Mouse (Mus musculus) kidney, postnatal 0 days (tissue): ENCODE measurements around the gene Gm29582. TPM values are rescaled to one million over a fixed set of nuclear protein-coding genes. Genes with fewer than 3 reads are reported as not detected.
"Not testable (repeated sequence)": the region's sequence is repeated elsewhere in the genome, so short reads cannot be mapped to it uniquely, and the experiment has no call there.

Source experiments
- ATAC-seq: fragments of 200-750 bp; cut with Nextera tagmentation; replicated peaks from 2 replicates; pipeline ENCODE4 v1.8.0; 2017; ENCODE audit warnings: low read depth, moderate number of reproducible peaks, moderate TSS enrichment, moderate library complexity; ENCODE audit not compliant: low FRiP score
- DNase-seq: peaks from one replicate; pipeline ENCODE4 v3.0.0-alpha.2; 2016; ENCODE audit warnings: low spot score
- H3K27ac ChIP-seq: fragments of 300-500 bp; sonication (generic); 2 replicates; pipeline ENCODE4 v1.5.1; 2014; ENCODE audit warnings: mild to moderate bottlenecking
- H3K27me3 ChIP-seq: fragments of 300-500 bp; sonication (generic); 2 replicates; pipeline ENCODE4 v1.6.1; 2014; ENCODE audit warnings: low read length, mixed read lengths; ENCODE audit not compliant: insufficient read depth
- H3K36me3 ChIP-seq: fragments of 300-500 bp; sonication (generic); 2 replicates; pipeline ENCODE4 v1.6.1; 2014; ENCODE audit warnings: low read length, mixed read lengths; ENCODE audit not compliant: insufficient read depth
- H3K4me1 ChIP-seq: fragments of 300-500 bp; sonication (generic); replicated peaks from 2 replicates; pipeline ENCODE4 v1.6.1; 2014; ENCODE audit warnings: antibody characterized with exemption, low read length, mixed read lengths; ENCODE audit not compliant: insufficient read depth
- H3K4me2 ChIP-seq: fragments of 300-500 bp; sonication (generic); 2 replicates; pipeline ENCODE4 v1.6.1; 2014; ENCODE audit warnings: mild to moderate bottlenecking, low read length, moderate library complexity, mixed read lengths
- H3K4me3 ChIP-seq: fragments of 300-500 bp; sonication (generic); replicated peaks from 2 replicates; pipeline ENCODE4 v1.5.1; 2014; ENCODE audit warnings: low read depth, low read length
- H3K9ac ChIP-seq: fragments of 300-500 bp; sonication (generic); 2 replicates; pipeline ENCODE4 v1.6.1; 2014; ENCODE audit warnings: low read depth, low read length
- H3K9me3 ChIP-seq: fragments of 300-500 bp; sonication (generic); replicated peaks from 2 replicates; pipeline ENCODE4 v1.6.1; 2016; ENCODE audit warnings: low read length, inconsistent platforms, mixed read lengths
- WGBS: fragments of 180-500 bp; shearing (Covaris S2); extraction: QIAGEN DNeasy Blood & Tissue Kit; methylation state at CpG from one replicate; pipeline ENCODE4 v1.1.7; 2014; 5-methylcytosine and 5-hydroxymethylcytosine counted together
- polyA plus RNA-seq: library from polyadenylated mRNA; unstranded; fragments of >200 nt; fragmentation: Nextera tagmentation; extraction: Ambion mirVana; gene quantifications from 2 replicates; pipeline ENCODE4 v1.2.1, GENCODE M21; 2015

Gene Gm29582
- polyA plus RNA-seq: not detected in 2 replicates

- not testable (repeated sequence) for H3K4me1 ChIP-seq, DNase-seq, H3K36me3 ChIP-seq, H3K27ac ChIP-seq, H3K9ac ChIP-seq, H3K9me3 ChIP-seq, H3K4me2 ChIP-seq, H3K4me3 ChIP-seq, H3K27me3 ChIP-seq, ATAC-seq
- WGBS: no CpG with 5 or more reads among the region's 8 CpGs
These were observed at the start of gene Gm29582 for GRCm38 (mm10) chrY:30738461-30738860. Gene Gm29582, minus strand, starts transcription at chrY:30738561.
